Mouse (Mus musculus) neutrophil, adult 5-6 weeks (primary cell): ENCODE measurements around the gene Ptprt. TPM values are rescaled to one million over a fixed set of nuclear protein-coding genes. Genes with fewer than 3 reads are reported as not detected.

ENCODE experiments used
- ATAC-seq: fragments of 151-379, 151-347 bp; 2 replicates; pipeline ENCODE4 v1.8.0; 2017; ENCODE audit warnings: mild to moderate bottlenecking, moderate TSS enrichment; ENCODE audit not compliant: insufficient number of reproducible peaks, poor library complexity, low FRiP score, severe bottlenecking; ENCODE audit errors: extremely low read depth
- total RNA-seq: library from RNA; stranded (forward); fragments of 200-1000 nt; gene quantifications from 2 replicates; pipeline ENCODE4 v1.2.3, GENCODE M21; 2017

The Ptprt gene
- total RNA-seq, 1 experiment from 2014 or later, result not detected

GRCm38 (mm10) chr2:161625896-161626295 lies 1035.1 kb downstream of the Ptprt start:
- no peak for ATAC-seq

GRCm38 (mm10) chr2:161608401-161608800 lies 1052.5 kb downstream of the Ptprt start:
- ATAC-seq, result no peak

- ATAC-seq, result no peak
Observed at GRCm38 (mm10) chr2:161607372-161607771, 1053.6 kb downstream of the Ptprt start.

GRCm38 (mm10) chr2:161600206-161600808 lies 1060.6 kb downstream of the Ptprt start:
- ATAC-seq, result no peak

- ATAC-seq, result no peak
Observed at GRCm38 (mm10) chr2:161593391-161594152, 1067.4 kb downstream of the Ptprt start.

GRCm38 (mm10) chr2:161574401-161574800 lies 1086.5 kb downstream of the Ptprt start:
- ATAC-seq, result no peak

GRCm38 (mm10) chr2:161572201-161572600 lies 1088.7 kb downstream of the Ptprt start:
- ATAC-seq, result no peak

- no peak for ATAC-seq
Observed at GRCm38 (mm10) chr2:161570236-161570995, 1090.5 kb downstream of the Ptprt start.

GRCm38 (mm10) chr2:161561502-161561901 lies 1099.4 kb downstream of the Ptprt start:
- ATAC-seq, result no peak

- no peak for ATAC-seq
Observed at GRCm38 (mm10) chr2:161557874-161558273, 1103.1 kb downstream of the Ptprt start.

GRCm38 (mm10) chr2:161553651-161554050 lies 1107.3 kb downstream of the Ptprt start:
- ATAC-seq, result no peak

GRCm38 (mm10) chr2:161552011-161552410 lies 1108.9 kb downstream of the Ptprt start:
- no peak for ATAC-seq

- no peak for ATAC-seq
Observed at GRCm38 (mm10) chr2:161549577-161549976, 1111.4 kb downstream of the Ptprt start.

GRCm38 (mm10) chr2:161547318-161547717 lies 1113.6 kb downstream of the Ptprt start:
- no peak for ATAC-seq

GRCm38 (mm10) chr2:161545406-161545805 lies 1115.5 kb downstream of the Ptprt start:
- no peak for ATAC-seq

- no peak for ATAC-seq
Observed at GRCm38 (mm10) chr2:161534151-161534550, 1126.8 kb downstream of the Ptprt start.

GRCm38 (mm10) chr2:161527192-161527591 lies 1133.8 kb downstream of the Ptprt start:
- no peak for ATAC-seq

GRCm38 (mm10) chr2:161519671-161520070 lies 1141.3 kb downstream of the Ptprt start:
- ATAC-seq, result no peak

- ATAC-seq, result no peak
Observed at GRCm38 (mm10) chr2:161516921-161517320, 1144.0 kb downstream of the Ptprt start.

GRCm38 (mm10) chr2:161513256-161513655 lies 1147.7 kb downstream of the Ptprt start:
- ATAC-seq, result no peak
